Mouse (Mus musculus) gonadal fat pad, adult 2 months (tissue): Measurements from ENCODE around the gene Rex1bd. TPM values are rescaled to one million over a fixed set of nuclear protein-coding genes. Genes with fewer than 3 reads are reported as not detected.

Experiments
- polyA plus RNA-seq: library from polyadenylated mRNA; depleted of rRNA; stranded (reverse); fragments of >200 nt; gene quantifications from 2 replicates; pipeline ENCODE4 v1.2.3, GENCODE M21; 2012; rRNA removed

Gene Rex1bd
- polyA plus RNA-seq, 1 experiment, result 238 TPM

Other genes starting within 250 kb of the Rex1bd start
- gene Homer3, start 223.9 kb downstream of the Rex1bd start, polyA plus RNA-seq, result 55.2 and 64.2 TPM in 2 replicates
- 54.0 and 54.2 TPM in 2 replicates for gene Ddx49, start 204.3 kb downstream of the Rex1bd start, polyA plus RNA-seq
- gene Cope, start 204.2 kb downstream of the Rex1bd start, polyA plus RNA-seq, result 491 and 497 TPM in 2 replicates
- gene Cers1, start 191.0 kb downstream of the Rex1bd start, polyA plus RNA-seq, result 0.86 and 1.9 TPM in 2 replicates
- gene Gdf1, start 176.9 kb downstream of the Rex1bd start, polyA plus RNA-seq, result 0.43 TPM in 1 of 2 replicates, not detected in the other
- 20.1 and 34.5 TPM in 2 replicates for gene Upf1, start 153.5 kb downstream of the Rex1bd start, polyA plus RNA-seq
- gene Comp, start 133.2 kb downstream of the Rex1bd start, polyA plus RNA-seq, result 1.7 and 4.6 TPM in 2 replicates
- 19.9 and 27.6 TPM in 2 replicates for gene Crtc1, start 67.2 kb downstream of the Rex1bd start, polyA plus RNA-seq
- gene Klhl26, start 29.8 kb downstream of the Rex1bd start, polyA plus RNA-seq, result 48.4 and 50.6 TPM in 2 replicates
- gene Tmem59l, start 19.4 kb downstream of the Rex1bd start, polyA plus RNA-seq, result 0.35 and 0.53 TPM in 2 replicates
- 5.5 and 6.9 TPM in 2 replicates for gene Crlf1, start 13.6 kb downstream of the Rex1bd start, polyA plus RNA-seq
- 662 and 697 TPM in 2 replicates for gene Uba52, start 4.0 kb upstream of the Rex1bd start, polyA plus RNA-seq
- 399 and 446 TPM in 2 replicates for gene Fkbp8, start 21.0 kb upstream of the Rex1bd start, polyA plus RNA-seq
- 92.8 and 107 TPM in 2 replicates for gene Kxd1, start 21.2 kb upstream of the Rex1bd start, polyA plus RNA-seq
- gene Ell, start 32.7 kb upstream of the Rex1bd start, polyA plus RNA-seq, result 18.4 and 23.9 TPM in 2 replicates
- 575 and 782 TPM in 2 replicates for gene Isyna1, start 87.6 kb upstream of the Rex1bd start, polyA plus RNA-seq
- gene Ssbp4, start 102.1 kb upstream of the Rex1bd start, polyA plus RNA-seq, result 188 and 229 TPM in 2 replicates
- 8.4 and 9.6 TPM in 2 replicates for gene Lrrc25, start 109.4 kb upstream of the Rex1bd start, polyA plus RNA-seq
- gene Gdf15, start 125.7 kb upstream of the Rex1bd start, polyA plus RNA-seq, result 4.5 and 5.5 TPM in 2 replicates
- 69.8 and 71.9 TPM in 2 replicates for gene Pgpep1, start 153.6 kb upstream of the Rex1bd start, polyA plus RNA-seq
- 90.7 and 91.6 TPM in 2 replicates for gene Lsm4, start 166.5 kb upstream of the Rex1bd start, polyA plus RNA-seq
- gene Jund, start 192.2 kb upstream of the Rex1bd start, polyA plus RNA-seq, result 170 and 254 TPM in 2 replicates
- 0.55 and 1.0 TPM in 2 replicates for gene Iqcn, start 196.7 kb upstream of the Rex1bd start, polyA plus RNA-seq
- gene Gm3336, start 211.8 kb upstream of the Rex1bd start, polyA plus RNA-seq, result 0.35 and 0.63 TPM in 2 replicates
- gene Pde4c, start 217.0 kb upstream of the Rex1bd start, polyA plus RNA-seq, result 9.4 and 9.9 TPM in 2 replicates
- gene Rab3a, start 247.9 kb upstream of the Rex1bd start, polyA plus RNA-seq, result 55.5 and 56.3 TPM in 2 replicates